Mouse (Mus musculus): ENCODE measurements around the gene Snrnp35. TPM values are rescaled to one million over a fixed set of nuclear protein-coding genes. Genes with fewer than 3 reads are reported as not detected.

The Snrnp35 gene
- polyA plus RNA-seq, 1 experiment from 2014 or later: 24.3 TPM

GRCm38 (mm10) chr5:124478873-124479204 lies 4.1 kb upstream of the Snrnp35 start:
- H3K4me3 ChIP-seq (replicated peaks; ENCODE audit: low read length): peak overlapping the region; percentile 81; the same call in 1 of the 2 replicates

GRCm38 (mm10) chr5:124480119-124480518 lies 2.8 kb upstream of the Snrnp35 start:
- Histone ChIP-seq H3K4me1 (ENCODE audit: control insufficient read depth, insufficient read depth, low read length) (peaks cover 27% of the 10 kb centered on the region), H3K9me3 (replicated peaks; ENCODE audit: control insufficient read depth, low read length) (no peaks in the 10 kb centered on the region), H3K4me3 (replicated peaks; ENCODE audit: low read length) (no peak overlapping the region), H3K9ac (ENCODE audit: low read length) (no peak overlapping the region), H3K27me3 (ENCODE audit: control insufficient read depth, insufficient read depth, low read length) (no peaks in the 10 kb centered on the region), H3K27ac (ENCODE audit: low read length) (no peak overlapping the region; the same call in 1 of the 2 replicates), H3K36me3 (ENCODE audit: control insufficient read depth, insufficient read depth, low read length) (no peaks in the 10 kb centered on the region), H3K4me2 (ENCODE audit: low read depth, low read length) (no peak overlapping the region)
- 55% methylated on average over 4 of the region's 4 CpGs for WGBS
- ATAC-seq (ENCODE audit: insufficient read depth, low FRiP score): no peak

More at GRCm38 (mm10) chr5:124478873-124479204, 4.1 kb upstream of the Snrnp35 start:
- 60% methylated on average over 1 of the region's 1 CpGs for WGBS
- Histone ChIP-seq H3K4me1 (ENCODE audit: control insufficient read depth, insufficient read depth, low read length) (peaks cover 19% of the 10 kb centered on the region), H3K36me3 (ENCODE audit: control insufficient read depth, insufficient read depth, low read length) (no peaks in the 10 kb centered on the region), H3K9ac (ENCODE audit: low read length) (no peak overlapping the region; the same call in 1 of the 2 replicates), H3K27me3 (ENCODE audit: control insufficient read depth, insufficient read depth, low read length) (no peaks in the 10 kb centered on the region), H3K9me3 (replicated peaks; ENCODE audit: control insufficient read depth, low read length) (no peaks in the 10 kb centered on the region), H3K27ac (ENCODE audit: low read length) (peak overlapping the region; percentile 81), H3K4me2 (ENCODE audit: low read depth, low read length) (peak overlapping the region; percentile 78; the same call in 1 of the 2 replicates)
- ATAC-seq (ENCODE audit: insufficient read depth, low FRiP score): no peak

GRCm38 (mm10) chr5:124481714-124482113 lies 1.2 kb upstream of the Snrnp35 start:
- no peak overlapping the region for H3K4me2 ChIP-seq (ENCODE audit: low read depth, low read length)
- no peak overlapping the region for H3K9ac ChIP-seq (ENCODE audit: low read length)
- H3K27ac ChIP-seq (ENCODE audit: low read length): no peak overlapping the region
- H3K4me3 ChIP-seq (replicated peaks; ENCODE audit: low read length): no peak overlapping the region
- H3K36me3 ChIP-seq (ENCODE audit: control insufficient read depth, insufficient read depth, low read length): no peaks in the 10 kb centered on the region
- no peak for ATAC-seq (ENCODE audit: insufficient read depth, low FRiP score)
- no peaks in the 10 kb centered on the region for H3K27me3 ChIP-seq (ENCODE audit: control insufficient read depth, insufficient read depth, low read length)
- peaks cover 15% of the 10 kb centered on the region for H3K4me1 ChIP-seq (ENCODE audit: control insufficient read depth, insufficient read depth, low read length)
- no peaks in the 10 kb centered on the region for H3K9me3 ChIP-seq (replicated peaks; ENCODE audit: control insufficient read depth, low read length)
- 91% methylated on average over 4 of the region's 4 CpGs for WGBS

- H3K9me3 ChIP-seq (replicated peaks; ENCODE audit: control insufficient read depth, low read length): no peaks in the 10 kb centered on the region
- H3K4me2 ChIP-seq (ENCODE audit: low read depth, low read length): peak overlapping the region; percentile 85
- no peaks in the 10 kb centered on the region for H3K27me3 ChIP-seq (ENCODE audit: control insufficient read depth, insufficient read depth, low read length)
- 2% methylated on average over 13 of the region's 13 CpGs for WGBS
- peaks cover 9% of the 10 kb centered on the region for H3K4me1 ChIP-seq (ENCODE audit: control insufficient read depth, insufficient read depth, low read length)
- peak overlapping the region; percentile 87 for H3K9ac ChIP-seq (ENCODE audit: low read length)
- peak overlapping the region; percentile 57 for H3K4me3 ChIP-seq (replicated peaks; ENCODE audit: low read length)
- ATAC-seq (ENCODE audit: insufficient read depth, low FRiP score): no peak
- H3K27ac ChIP-seq (ENCODE audit: low read length): peak overlapping the region; percentile 98
- H3K36me3 ChIP-seq (ENCODE audit: control insufficient read depth, insufficient read depth, low read length): no peaks in the 10 kb centered on the region
These were observed 433 bp upstream of the Snrnp35 start for GRCm38 (mm10) chr5:124482436-124482965.

- peak overlapping the region; percentile 98 for H3K27ac ChIP-seq (ENCODE audit: low read length)
- H3K9me3 ChIP-seq (replicated peaks; ENCODE audit: control insufficient read depth, low read length): no peaks in the 10 kb centered on the region
- WGBS: 7% methylated on average over 15 of the region's 15 CpGs
- peak overlapping the region; percentile 57 for H3K4me3 ChIP-seq (replicated peaks; ENCODE audit: low read length)
- peak; percentile 41; the same call in 1 of the 2 replicates for ATAC-seq (ENCODE audit: insufficient read depth, low FRiP score)
- peaks cover 9% of the 10 kb centered on the region for H3K4me1 ChIP-seq (ENCODE audit: control insufficient read depth, insufficient read depth, low read length)
- peak overlapping the region; percentile 85 for H3K4me2 ChIP-seq (ENCODE audit: low read depth, low read length)
- peak overlapping the region; percentile 79 for H3K9ac ChIP-seq (ENCODE audit: low read length)
- no peaks in the 10 kb centered on the region for H3K27me3 ChIP-seq (ENCODE audit: control insufficient read depth, insufficient read depth, low read length)
- no peaks in the 10 kb centered on the region for H3K36me3 ChIP-seq (ENCODE audit: control insufficient read depth, insufficient read depth, low read length)
These were observed 892 bp downstream of the Snrnp35 start for GRCm38 (mm10) chr5:124483655-124484396.

GRCm38 (mm10) chr5:124485654-124486053 lies 2.7 kb downstream of the Snrnp35 start:
- 85% methylated on average over 5 of the region's 5 CpGs for WGBS
- Histone ChIP-seq H3K4me1 (ENCODE audit: control insufficient read depth, insufficient read depth, low read length) (peaks cover 9% of the 10 kb centered on the region), H3K36me3 (ENCODE audit: control insufficient read depth, insufficient read depth, low read length) (no peaks in the 10 kb centered on the region), H3K9ac (ENCODE audit: low read length) (no peak overlapping the region), H3K27me3 (ENCODE audit: control insufficient read depth, insufficient read depth, low read length) (no peaks in the 10 kb centered on the region), H3K4me3 (replicated peaks; ENCODE audit: low read length) (no peak overlapping the region), H3K4me2 (ENCODE audit: low read depth, low read length) (no peak overlapping the region), H3K27ac (ENCODE audit: low read length) (no peak overlapping the region), H3K9me3 (replicated peaks; ENCODE audit: control insufficient read depth, low read length) (no peaks in the 10 kb centered on the region)
- no peak for ATAC-seq (ENCODE audit: insufficient read depth, low FRiP score)

- H3K9ac ChIP-seq (ENCODE audit: low read length): no peak overlapping the region
- 80% methylated on average over 3 of the region's 3 CpGs for WGBS
- ATAC-seq (ENCODE audit: insufficient read depth, low FRiP score): no peak
- no peak overlapping the region for H3K27ac ChIP-seq (ENCODE audit: low read length)
- H3K36me3 ChIP-seq (ENCODE audit: control insufficient read depth, insufficient read depth, low read length): peaks cover 4% of the 10 kb centered on the region; the same call in 1 of the 2 replicates
- no peak overlapping the region for H3K4me3 ChIP-seq (replicated peaks; ENCODE audit: low read length)
- no peak overlapping the region for H3K4me2 ChIP-seq (ENCODE audit: low read depth, low read length)
- no peaks in the 10 kb centered on the region for H3K9me3 ChIP-seq (replicated peaks; ENCODE audit: control insufficient read depth, low read length)
- no peaks in the 10 kb centered on the region for H3K27me3 ChIP-seq (ENCODE audit: control insufficient read depth, insufficient read depth, low read length)
- H3K4me1 ChIP-seq (ENCODE audit: control insufficient read depth, insufficient read depth, low read length): peaks cover 14% of the 10 kb centered on the region
These were observed 6.0 kb downstream of the Snrnp35 start for GRCm38 (mm10) chr5:124488885-124489284.

- Histone ChIP-seq H3K4me2 (ENCODE audit: low read depth, low read length) (no peak overlapping the region), H3K27ac (ENCODE audit: low read length) (peak overlapping the region; percentile 39), H3K4me3 (replicated peaks; ENCODE audit: low read length) (no peak overlapping the region), H3K9ac (ENCODE audit: low read length) (no peak overlapping the region), H3K36me3 (ENCODE audit: control insufficient read depth, insufficient read depth, low read length) (peaks cover 4% of the 10 kb centered on the region; the same call in 1 of the 2 replicates), H3K4me1 (ENCODE audit: control insufficient read depth, insufficient read depth, low read length) (peaks cover 6% of the 10 kb centered on the region), H3K27me3 (ENCODE audit: control insufficient read depth, insufficient read depth, low read length) (no peaks in the 10 kb centered on the region), H3K9me3 (replicated peaks; ENCODE audit: control insufficient read depth, low read length) (no peaks in the 10 kb centered on the region)
- 43% methylated on average over 4 of the region's 4 CpGs for WGBS
- peak; percentile 52; the same call in 1 of the 2 replicates for ATAC-seq (ENCODE audit: insufficient read depth, low FRiP score)
These were observed 8.8 kb downstream of the Snrnp35 start for GRCm38 (mm10) chr5:124491732-124492131.

GRCm38 (mm10) chr5:124492618-124493017 lies 9.7 kb downstream of the Snrnp35 start:
- ATAC-seq (ENCODE audit: insufficient read depth, low FRiP score): no peak
- Histone ChIP-seq H3K27ac (ENCODE audit: low read length) (no peak overlapping the region), H3K9me3 (replicated peaks; ENCODE audit: control insufficient read depth, low read length) (no peaks in the 10 kb centered on the region), H3K36me3 (ENCODE audit: control insufficient read depth, insufficient read depth, low read length) (peaks cover 4% of the 10 kb centered on the region; the same call in 1 of the 2 replicates), H3K4me1 (ENCODE audit: control insufficient read depth, insufficient read depth, low read length) (peaks cover 11% of the 10 kb centered on the region), H3K9ac (ENCODE audit: low read length) (no peak overlapping the region), H3K27me3 (ENCODE audit: control insufficient read depth, insufficient read depth, low read length) (no peaks in the 10 kb centered on the region), H3K4me3 (replicated peaks; ENCODE audit: low read length) (no peak overlapping the region), H3K4me2 (ENCODE audit: low read depth, low read length) (no peak overlapping the region)
- WGBS: 80% methylated on average over 4 of the region's 4 CpGs
